Mouse (Mus musculus) spleen, postnatal 14 days (tissue): ENCODE measurements around the gene Slc1a1.

Source experiments
- DNase-seq, 2 experiments: peaks; one replicate each; pipeline ENCODE4 v3.0.0; 2021 to 2022; ENCODE audit warnings: low spot score in 2 of 2

The Slc1a1 gene

GRCm38 (mm10) chr19:28915602-28916250 lies 80.9 kb downstream of the Slc1a1 start:
- DNase-seq: no peak

- no peak for DNase-seq
Measured at GRCm38 (mm10) chr19:28916492-28916891, 81.6 kb downstream of the Slc1a1 start.

- no peak for DNase-seq
Measured at GRCm38 (mm10) chr19:28917839-28918238, 83.0 kb downstream of the Slc1a1 start.

GRCm38 (mm10) chr19:28926366-28926765 lies 91.5 kb downstream of the Slc1a1 start:
- no peak for DNase-seq

- no peak for DNase-seq
Measured at GRCm38 (mm10) chr19:28927396-28927795, 92.5 kb downstream of the Slc1a1 start.

GRCm38 (mm10) chr19:28929034-28929433 lies 94.2 kb downstream of the Slc1a1 start:
- DNase-seq: no peak

- no peak for DNase-seq
Measured at GRCm38 (mm10) chr19:28934897-28935296, 100.0 kb downstream of the Slc1a1 start.

- no peak for DNase-seq
Measured at GRCm38 (mm10) chr19:28940135-28940874, 105.5 kb downstream of the Slc1a1 start.

GRCm38 (mm10) chr19:28941271-28941670 lies 106.4 kb downstream of the Slc1a1 start:
- no peak for DNase-seq

- no peak for DNase-seq
Measured at GRCm38 (mm10) chr19:28946782-28947181, 111.9 kb downstream of the Slc1a1 start.

- no peak for DNase-seq
Measured at GRCm38 (mm10) chr19:28947311-28947710, 112.5 kb downstream of the Slc1a1 start.

GRCm38 (mm10) chr19:28951251-28951650 lies 116.4 kb downstream of the Slc1a1 start:
- no peak for DNase-seq

- no peak for DNase-seq
Measured at GRCm38 (mm10) chr19:28963113-28963512, 128.3 kb downstream of the Slc1a1 start.

GRCm38 (mm10) chr19:28963513-28963841 lies 128.6 kb downstream of the Slc1a1 start:
- DNase-seq: no peak
